Mouse (Mus musculus) small intestine, adult 2 months (tissue): ENCODE measurements around the gene Tarbp1.
A peak's percentile ranks its signal among the peaks of the same experiment; 100 is the strongest.

Experiments
- CTCF ChIP-seq: fragments of 200-500 bp; IDR thresholded peaks from 2 replicates; pipeline ENCODE4 v1.5.1; 2012; ENCODE audit warnings: low read depth, mild to moderate bottlenecking, control low read depth, inconsistent platforms, low read length, moderate library complexity, mixed read lengths; ENCODE audit not compliant: insufficient replicate concordance, insufficient read length; ENCODE audit errors: extremely low read depth
- POLR2A ChIP-seq: fragments of 200-500 bp; IDR thresholded peaks from 2 replicates; pipeline ENCODE4 v1.6.1; 2012; ENCODE audit warnings: low read depth, mild to moderate bottlenecking, control low read depth, inconsistent platforms, low read length, moderate library complexity

DNA sequence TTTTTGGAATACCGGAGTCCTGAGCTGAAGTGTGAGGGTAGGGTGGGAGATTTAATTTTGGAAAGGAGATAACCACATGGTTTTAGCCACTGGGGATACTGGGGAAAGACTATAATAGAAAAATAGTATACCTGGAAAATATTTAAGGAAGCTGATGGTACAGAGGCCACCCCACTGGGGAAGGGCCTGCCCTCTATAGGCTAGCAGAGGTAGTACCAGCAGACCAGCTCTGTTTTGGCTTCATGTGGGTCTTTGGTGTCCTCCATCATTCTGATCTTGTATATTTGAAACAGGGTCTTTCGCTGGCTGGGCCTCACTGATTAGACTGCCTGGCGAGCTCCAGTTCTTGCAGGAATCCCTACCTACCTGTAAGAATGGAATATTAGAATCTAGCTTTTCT, 76.5 kb downstream of the Tarbp1 start:
- TF ChIP-seq CTCF (peak; percentile 39; the same call in 1 of the 2 replicates), POLR2A (no peak)
